Mouse (Mus musculus): Measurements from ENCODE around the gene Cntd1. TPM values are rescaled to one million over a fixed set of nuclear protein-coding genes. Genes with fewer than 3 reads are reported as not detected.

The Cntd1 gene
- total RNA-seq, 2 experiments from 2014 or later: 0.15 to 0.41 TPM

GRCm38 (mm10) chr11:101251031-101251430, 27.8 kb upstream of the Cntd1 start:
- intact Hi-C loops (cut with DNase I): no loop called here
- DNase-seq (ENCODE audit: extremely low spot score in 1 of 2, low spot score in 2 of 2): no peak

DNA sequence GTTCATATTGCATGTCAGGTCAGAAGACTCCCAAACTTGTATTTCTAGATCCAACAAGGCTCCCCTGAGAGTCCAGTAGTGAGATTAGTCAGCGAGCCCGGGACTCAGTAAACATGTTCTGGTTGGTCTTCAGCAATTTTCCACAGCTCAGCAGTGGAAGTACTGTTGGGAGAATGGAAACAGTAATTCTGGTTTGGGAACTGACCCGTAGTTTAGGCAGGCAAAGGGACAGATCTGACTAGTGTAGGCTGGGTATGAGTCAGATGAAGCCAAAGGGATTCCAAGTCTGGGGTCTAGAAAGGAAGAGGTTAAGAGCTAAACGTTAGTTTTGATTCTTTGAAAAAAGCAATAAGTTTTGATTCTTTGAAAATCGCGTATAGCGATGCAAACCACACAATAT, 25.9 kb upstream of the Cntd1 start:
- DNase-seq (ENCODE audit: extremely low spot score in 1 of 2, low spot score in 2 of 2): no peak
- intact Hi-C loops (cut with DNase I): no loop called here

GRCm38 (mm10) chr11:101253613-101254389, 25.0 kb upstream of the Cntd1 start, which contains the start of gene Vps25:
Vps25 (plus strand) TSS chr11:101253707.
- intact Hi-C loops (cut with DNase I): no loop called here
- DNase-seq (ENCODE audit: extremely low spot score in 1 of 2, low spot score in 2 of 2): peak; percentile 81 to 91

DNA sequence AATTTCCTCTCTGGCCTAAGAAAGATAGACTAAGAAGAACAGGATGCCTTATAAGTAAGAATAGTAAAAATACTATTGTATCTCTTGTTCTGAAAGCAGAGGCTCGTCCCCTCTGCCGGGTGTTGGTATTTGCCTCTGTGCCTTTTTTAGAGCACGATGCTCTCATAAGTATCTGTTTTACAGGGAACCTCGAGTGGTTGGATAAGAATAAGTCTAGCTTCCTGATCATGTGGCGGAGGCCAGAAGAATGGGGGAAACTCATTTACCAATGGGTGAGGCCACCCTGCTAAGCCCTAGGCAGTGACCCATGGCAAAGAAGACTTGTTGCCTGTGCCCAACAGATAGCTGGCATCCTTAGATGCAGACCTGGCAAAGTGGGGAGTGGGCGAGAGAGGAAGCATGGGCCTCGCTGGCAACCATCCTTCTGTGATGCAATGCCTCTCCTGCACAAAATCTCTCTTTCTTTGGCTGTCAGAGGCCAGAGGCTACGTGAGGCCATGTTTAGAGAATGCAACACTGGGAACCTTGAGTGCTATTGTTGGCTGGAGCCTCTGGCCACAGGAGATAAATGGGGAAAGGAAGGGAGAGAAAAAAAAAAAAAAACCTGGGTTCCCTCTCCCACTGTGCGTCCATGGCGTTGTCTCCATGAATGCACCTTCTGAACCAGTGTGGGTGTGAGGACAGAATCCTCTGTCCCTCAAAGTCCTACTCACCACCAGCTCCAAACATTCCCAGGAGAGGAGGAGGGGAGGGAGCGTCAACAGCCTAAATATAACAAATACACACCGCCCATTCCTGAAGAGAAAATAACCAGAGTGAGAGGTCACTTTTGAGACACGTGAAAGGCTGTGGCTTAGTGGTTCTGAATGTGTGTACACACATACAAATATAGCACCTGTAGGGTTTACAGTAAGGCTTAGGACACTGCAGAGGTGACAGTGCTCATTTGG, 22.7 kb upstream of the Cntd1 start:
- intact Hi-C loops (cut with DNase I): no loop called here
- no peak for DNase-seq (ENCODE audit: extremely low spot score in 1 of 2, low spot score in 2 of 2)

DNA sequence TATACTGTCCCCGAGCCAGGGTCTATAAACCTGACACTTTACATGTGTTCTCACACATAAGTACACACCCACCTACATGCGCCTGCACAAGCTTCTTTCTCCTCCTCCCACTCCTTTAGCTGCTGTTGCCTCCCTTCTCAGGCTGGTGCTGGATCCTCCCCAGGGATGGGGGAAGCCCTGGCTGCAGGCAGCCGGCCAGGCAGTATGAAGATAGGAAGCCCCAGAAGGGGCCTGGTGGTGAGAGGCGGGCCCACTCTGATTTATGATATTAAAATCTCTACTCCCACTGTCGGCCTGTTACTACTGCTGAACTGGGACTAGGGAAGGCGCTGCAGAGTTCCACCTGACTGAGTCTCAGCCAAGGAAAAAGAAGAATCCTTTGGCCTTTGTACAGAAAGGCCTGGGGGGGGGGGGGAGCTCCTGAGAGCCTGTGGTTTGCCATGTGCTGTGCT, 19.5 kb upstream of the Cntd1 start:
- peak in 1 of 2 experiments; percentile 66 for DNase-seq (ENCODE audit: extremely low spot score in 1 of 2, low spot score in 2 of 2)
- intact Hi-C loops (cut with DNase I): no loop called here

GRCm38 (mm10) chr11:101259948-101260825, 18.6 kb upstream of the Cntd1 start, which contains the start of gene Wnk4:
Wnk4 (plus strand) TSS chr11:101260567.
- intact Hi-C loops (cut with DNase I): no loop called here
- peak in 1 of 2 experiments; percentile 72 for DNase-seq (ENCODE audit: extremely low spot score in 1 of 2, low spot score in 2 of 2)

- no peak for DNase-seq (ENCODE audit: extremely low spot score in 1 of 2, low spot score in 2 of 2)
- intact Hi-C loops (cut with DNase I): no loop called here
These were observed 17.9 kb upstream of the Cntd1 start for GRCm38 (mm10) chr11:101260826-101261380.

DNA sequence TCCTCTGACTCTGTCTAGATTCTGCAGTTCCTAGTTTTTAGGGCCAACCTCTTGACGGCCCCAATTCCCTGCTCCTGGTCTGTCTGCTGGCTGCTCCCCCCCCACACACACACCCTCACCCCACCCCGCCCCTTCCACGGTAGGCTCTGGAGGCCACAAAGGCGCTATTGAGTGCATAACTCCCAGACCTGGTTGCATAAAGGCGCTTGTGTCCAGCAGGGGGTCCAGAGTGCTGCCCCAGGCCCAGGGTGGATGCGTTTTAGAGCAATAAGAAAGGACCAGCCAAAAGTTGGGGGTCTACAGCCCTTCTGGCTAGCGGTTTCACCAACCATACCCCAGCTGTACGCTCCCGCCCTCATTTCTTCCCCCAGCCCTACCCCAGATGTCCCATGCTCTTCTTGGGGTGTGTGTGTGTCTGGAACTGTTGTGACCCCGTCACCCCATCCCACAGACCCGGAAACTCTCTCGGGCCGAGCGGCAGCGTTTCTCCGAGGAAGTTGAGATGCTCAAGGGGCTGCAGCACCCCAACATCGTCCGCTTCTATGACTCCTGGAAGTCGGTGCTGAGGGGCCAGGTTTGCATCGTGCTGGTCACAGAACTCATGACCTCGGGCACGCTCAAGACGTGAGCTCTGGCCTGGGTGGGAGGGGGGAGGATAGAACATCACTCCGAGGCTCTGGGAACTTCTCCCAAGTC, 16.4 kb upstream of the Cntd1 start:
- intact Hi-C loops (cut with DNase I): no loop called here

GRCm38 (mm10) chr11:101263138-101263988, 15.4 kb upstream of the Cntd1 start:
- intact Hi-C loops (cut with DNase I): no loop called here

More for the DNA sequence above, 16.4 kb upstream of the Cntd1 start:
- DNase-seq (ENCODE audit: extremely low spot score in 1 of 2, low spot score in 2 of 2): no peak

DNA sequence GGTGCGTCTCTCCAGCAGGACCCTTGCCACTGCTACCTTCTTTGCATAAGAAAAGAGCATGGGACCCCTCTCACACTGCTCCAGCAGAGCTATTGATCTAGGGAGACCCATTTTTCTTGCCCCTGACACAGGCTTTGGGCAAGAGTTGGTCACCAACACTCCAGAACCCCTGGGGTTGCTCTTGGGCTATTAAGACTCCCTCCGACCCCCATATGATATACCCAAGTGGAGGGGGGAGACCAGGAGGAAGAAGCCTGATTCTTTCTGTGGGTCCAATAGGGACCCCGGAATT, 14.9 kb upstream of the Cntd1 start:
- DNase-seq (ENCODE audit: extremely low spot score in 1 of 2, low spot score in 2 of 2): no peak
- intact Hi-C loops (cut with DNase I): no loop called here

More at GRCm38 (mm10) chr11:101263138-101263988, 15.4 kb upstream of the Cntd1 start:
- no peak for DNase-seq (ENCODE audit: extremely low spot score in 1 of 2, low spot score in 2 of 2)

DNA sequence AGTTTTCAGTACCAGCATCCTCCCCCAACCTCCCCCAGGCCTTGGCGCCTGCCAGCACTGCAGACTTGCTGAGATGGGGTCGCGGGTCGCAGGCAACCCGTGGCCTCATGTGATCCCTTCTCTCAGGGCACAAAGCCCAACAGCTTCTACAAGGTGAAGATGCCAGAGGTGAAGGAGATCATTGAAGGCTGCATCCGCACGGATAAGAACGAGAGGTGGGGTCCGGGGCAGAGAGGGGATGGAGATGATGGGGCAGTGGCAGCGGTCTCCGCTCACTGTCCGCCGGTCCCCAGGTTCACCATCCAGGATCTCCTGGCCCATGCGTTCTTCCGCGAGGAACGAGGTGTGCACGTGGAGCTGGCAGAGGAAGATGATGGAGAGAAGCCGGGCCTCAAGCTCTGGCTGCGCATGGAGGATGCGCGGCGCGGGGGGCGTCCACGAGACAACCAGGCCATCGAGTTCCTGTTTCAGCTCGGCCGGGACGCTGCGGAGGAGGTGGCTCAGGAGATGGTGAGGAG, 13.8 kb upstream of the Cntd1 start:
- intact Hi-C loops (cut with DNase I): no loop called here
- DNase-seq (ENCODE audit: extremely low spot score in 1 of 2, low spot score in 2 of 2): peak in 1 of 2 experiments; percentile 35

GRCm38 (mm10) chr11:101265906-101266305, 12.9 kb upstream of the Cntd1 start:
- intact Hi-C loops (cut with DNase I): no loop called here
- no peak for DNase-seq (ENCODE audit: extremely low spot score in 1 of 2, low spot score in 2 of 2)

GRCm38 (mm10) chr11:101269577-101270116, 9.2 kb upstream of the Cntd1 start:
- DNase-seq (ENCODE audit: extremely low spot score in 1 of 2, low spot score in 2 of 2): no peak
- intact Hi-C loops (cut with DNase I): no loop called here

DNA sequence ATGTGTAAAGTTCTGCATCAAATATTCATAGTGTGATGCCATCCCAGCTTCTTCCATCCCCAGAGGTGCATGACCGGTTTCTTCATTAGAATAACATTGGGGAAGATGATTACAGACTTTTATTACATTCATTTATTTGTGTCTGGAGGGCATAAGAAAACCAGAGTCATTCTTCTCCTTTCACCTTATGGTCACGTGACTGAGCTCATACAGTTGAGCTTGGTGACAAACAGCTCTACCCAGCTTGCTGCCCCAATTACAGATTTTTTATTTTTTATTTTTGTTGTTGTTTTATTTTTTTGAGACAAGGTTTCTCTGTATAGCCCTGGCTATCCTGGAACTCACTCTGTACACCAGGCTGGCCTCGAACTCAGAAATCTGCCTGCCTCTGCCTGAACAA, 6.4 kb upstream of the Cntd1 start:
- intact Hi-C loops (cut with DNase I): no loop called here
- no peak for DNase-seq (ENCODE audit: extremely low spot score in 1 of 2, low spot score in 2 of 2)

GRCm38 (mm10) chr11:101275309-101275708, 3.5 kb upstream of the Cntd1 start:
- no peak for DNase-seq (ENCODE audit: extremely low spot score in 1 of 2, low spot score in 2 of 2)
- intact Hi-C loops (cut with DNase I): no loop called here

DNA sequence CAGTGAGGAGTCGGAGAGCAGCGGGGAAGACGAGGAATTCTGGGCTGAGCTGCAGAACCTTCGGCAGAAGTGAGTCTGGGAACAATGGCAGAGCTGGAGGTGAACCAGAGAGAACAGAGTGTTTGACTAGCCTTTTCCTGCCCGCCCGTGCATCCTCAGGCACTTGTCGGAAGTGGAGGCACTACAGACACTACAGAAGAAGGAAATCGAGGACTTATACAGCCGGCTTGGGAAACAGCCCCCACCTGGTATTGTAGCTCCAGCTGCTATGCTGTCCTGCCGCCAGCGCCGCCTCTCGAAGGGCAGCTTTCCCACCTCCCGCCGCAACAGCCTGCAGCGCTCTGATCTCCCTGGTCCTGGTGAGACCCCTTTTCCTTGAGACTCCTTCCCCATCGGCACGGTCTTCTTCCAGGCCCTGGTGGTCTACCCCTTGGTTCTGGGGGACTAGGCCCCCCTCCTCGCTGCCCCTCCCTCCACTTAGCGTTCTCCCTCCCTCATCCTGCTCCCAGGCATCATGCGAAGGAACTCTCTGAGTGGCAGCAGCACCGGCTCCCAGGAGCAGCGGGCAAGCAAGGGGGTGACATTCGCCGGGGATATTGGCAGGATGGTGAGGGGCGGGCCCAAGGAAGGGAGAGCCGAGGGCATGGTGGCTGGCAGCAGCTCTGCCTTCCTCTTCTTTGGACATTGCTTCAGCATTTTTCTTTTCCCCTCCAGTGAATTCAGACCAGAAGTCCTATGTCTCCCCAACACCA, 2.3 kb upstream of the Cntd1 start:
- intact Hi-C loops (cut with DNase I): no loop called here
- DNase-seq (ENCODE audit: extremely low spot score in 1 of 2, low spot score in 2 of 2): no peak

Measured in left cerebral cortex, postnatal 10 days (tissue).